Mouse (Mus musculus): ENCODE measurements around the gene Rxfp4.

The Rxfp4 gene

DNA sequence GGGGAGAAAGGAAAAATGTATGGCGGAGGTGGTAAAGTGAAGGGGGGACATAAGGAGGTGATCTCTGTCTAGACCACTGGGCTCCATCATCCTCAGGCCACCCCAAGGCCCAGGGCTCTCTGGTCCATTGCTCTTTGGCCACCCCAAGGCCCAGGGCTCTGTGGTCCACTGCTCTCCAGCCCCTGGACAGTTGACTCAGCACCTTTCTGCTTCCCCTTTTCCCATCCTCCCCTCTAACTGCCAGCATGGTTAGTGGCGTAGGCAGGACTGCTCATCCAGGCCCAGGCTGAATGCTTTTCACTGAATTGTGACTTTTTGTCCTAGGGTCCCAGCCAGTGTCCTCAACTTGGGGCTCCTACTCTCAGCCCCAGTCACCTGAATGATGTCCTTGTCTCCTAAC lies 25.4 kb downstream of the Rxfp4 start:
- no peak for DNase-seq

DNA sequence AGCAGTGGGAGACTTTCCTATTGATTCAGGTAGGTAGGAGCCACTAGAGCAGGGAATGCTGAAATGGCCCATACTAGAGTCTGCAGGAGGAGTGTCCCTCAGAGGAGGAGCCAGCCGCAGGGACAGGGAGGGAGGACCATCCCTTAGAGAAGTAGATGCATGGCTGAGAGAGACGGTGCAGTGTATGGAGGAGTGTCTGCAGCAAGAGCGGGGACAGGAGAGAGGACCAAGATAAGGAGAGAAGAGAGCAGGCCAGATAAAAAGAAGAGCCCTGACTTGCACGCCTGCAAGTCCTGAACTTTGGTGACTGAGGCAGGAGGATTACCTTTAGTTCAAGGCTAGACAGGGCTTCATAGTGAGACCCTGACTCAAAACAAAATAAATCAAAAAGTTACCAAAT lies 25.8 kb downstream of the Rxfp4 start:
- no peak for DNase-seq

DNA sequence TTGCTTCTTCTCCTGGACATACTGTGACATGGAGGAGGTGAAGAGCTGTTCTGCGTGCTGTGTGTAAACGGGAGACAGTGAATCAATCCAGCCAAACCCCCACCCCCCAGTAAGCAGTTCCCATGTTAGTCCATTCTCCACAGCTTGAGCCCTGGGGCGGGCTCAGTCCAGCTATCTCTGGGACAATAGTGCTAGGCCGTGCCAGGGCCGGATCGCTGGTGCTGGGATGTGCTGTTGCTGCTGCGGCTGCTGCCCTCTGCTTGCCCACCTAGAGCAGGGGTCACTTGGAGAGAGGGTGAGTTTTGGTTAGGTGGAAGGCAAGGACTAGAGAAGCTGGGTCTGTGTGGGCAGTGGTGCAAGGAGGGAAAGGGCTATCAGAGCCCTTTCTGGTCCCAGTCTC lies 26.6 kb downstream of the Rxfp4 start:
- DNase-seq = no peak

DNA sequence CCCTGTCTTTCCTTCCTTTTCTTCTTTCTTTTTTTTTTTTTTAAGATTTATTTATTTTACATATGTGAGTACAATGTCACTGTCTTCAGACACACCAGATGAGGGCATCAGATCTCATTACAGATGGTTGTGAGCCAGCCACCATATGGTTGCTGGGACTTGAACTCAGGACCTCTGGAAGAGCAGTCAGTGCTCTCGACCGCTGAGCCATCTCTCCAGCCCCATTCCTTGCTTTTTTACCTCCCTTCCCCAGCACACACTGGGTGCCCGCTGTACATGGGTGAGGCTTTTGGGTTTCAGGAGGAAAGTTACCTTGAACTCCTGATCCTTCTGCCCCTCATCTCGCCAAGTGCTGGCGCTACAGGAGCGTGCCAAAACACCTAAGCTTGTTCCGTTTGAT lies 27.4 kb downstream of the Rxfp4 start:
- DNase-seq = no peak

DNA sequence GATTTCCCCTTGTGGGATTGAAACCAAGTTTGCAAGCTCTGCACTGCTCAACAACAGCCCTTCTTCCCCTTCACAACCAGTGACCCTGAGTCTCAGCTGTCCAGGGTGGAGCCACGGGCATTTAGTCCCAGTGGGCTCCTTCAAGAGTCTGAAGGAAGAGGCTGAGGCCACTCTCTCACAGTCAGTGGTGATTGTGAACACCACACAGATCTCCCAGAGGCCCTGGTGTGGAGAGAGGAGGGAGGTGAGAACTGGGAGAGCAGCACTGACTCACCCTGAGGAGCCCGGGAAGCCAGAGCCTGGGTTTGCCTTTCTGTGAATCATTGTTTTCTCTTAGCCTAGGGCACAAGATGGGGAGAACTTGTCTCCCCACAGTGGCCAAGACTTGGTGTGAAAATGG lies 28.0 kb downstream of the Rxfp4 start:
- DNase-seq = no peak

DNA sequence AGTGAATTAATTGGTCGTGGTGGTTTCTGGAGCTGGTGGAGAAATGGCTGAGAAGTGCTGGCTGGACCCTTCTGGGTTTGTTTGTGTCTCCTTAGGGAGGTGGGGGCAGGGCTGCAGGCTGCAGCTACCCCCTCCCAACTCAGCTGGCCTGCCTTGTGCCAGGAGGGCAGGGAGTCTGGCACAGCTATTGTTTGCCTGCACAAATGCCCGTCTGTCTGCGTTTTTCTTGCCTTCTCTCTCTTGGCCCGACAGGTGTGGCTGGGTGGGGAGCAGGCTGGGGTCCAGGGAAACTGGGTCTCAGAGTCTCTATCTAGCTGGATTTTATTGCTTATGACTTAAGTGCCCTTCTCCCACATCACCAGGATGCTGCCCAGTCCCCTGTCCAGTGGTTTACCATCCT lies 28.6 kb downstream of the Rxfp4 start:
- no peak for DNase-seq

DNA sequence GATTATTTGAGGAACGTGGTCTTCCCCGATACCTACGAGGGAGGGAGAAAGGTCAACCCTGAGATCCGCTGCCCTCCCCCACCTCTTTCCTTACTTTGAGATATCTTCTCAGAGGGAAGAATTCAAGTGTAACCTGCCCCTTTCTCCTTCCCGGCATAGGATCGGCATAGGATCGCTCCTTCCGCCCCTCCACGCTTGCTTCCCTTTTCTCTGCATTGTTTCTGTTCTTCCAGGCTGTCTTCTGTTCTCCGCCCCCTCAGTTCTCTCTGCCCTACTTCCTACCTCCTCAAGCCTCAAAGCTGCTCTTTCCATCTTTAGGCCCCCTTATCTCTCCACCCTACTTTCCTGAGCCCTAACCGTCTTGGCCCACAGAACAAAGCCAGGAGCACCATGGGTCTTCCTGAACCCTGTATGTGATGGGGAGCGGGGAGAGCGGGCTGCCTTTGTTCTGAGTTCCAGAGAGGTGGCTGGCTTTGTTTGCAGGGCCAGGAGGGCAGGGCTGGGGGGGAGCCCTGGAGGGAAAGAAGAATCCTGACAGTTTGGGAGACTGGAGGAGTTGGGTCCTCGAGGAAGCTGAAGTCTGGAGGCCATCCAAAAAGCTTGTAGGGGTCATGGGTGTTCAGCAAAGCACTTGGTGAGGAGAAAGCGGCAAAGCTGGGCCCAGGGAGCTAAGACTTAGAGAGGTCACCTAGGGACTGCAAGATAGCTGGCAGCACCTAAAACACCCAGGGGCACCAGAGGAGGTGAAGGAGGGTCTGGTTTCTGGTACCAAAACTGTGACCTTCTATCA lies 29.4 kb downstream of the Rxfp4 start:
- peak in 1 of 2 experiments; percentile 36 for DNase-seq

DNA sequence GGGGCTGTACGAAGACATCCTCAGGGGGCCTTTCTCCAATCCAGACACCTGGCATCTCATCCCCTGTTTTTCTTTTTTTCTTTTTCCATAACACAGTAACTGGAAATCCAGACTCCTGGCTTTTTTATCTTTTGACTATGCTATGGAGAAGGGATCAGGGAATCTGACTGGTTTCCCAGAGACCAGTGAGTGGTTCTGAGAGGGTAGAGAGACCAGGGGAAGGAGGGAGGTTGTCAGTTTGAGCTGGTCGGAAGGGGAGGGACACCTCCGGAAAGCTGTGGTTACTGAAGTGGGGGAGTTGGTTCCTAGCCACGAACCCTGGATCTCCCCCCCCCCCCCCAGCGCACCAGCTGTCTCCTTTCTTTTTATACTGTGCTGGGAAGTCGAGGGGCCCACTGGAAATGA lies 30.0 kb downstream of the Rxfp4 start:
- peak in 1 of 2 experiments; percentile 54 for DNase-seq

DNA sequence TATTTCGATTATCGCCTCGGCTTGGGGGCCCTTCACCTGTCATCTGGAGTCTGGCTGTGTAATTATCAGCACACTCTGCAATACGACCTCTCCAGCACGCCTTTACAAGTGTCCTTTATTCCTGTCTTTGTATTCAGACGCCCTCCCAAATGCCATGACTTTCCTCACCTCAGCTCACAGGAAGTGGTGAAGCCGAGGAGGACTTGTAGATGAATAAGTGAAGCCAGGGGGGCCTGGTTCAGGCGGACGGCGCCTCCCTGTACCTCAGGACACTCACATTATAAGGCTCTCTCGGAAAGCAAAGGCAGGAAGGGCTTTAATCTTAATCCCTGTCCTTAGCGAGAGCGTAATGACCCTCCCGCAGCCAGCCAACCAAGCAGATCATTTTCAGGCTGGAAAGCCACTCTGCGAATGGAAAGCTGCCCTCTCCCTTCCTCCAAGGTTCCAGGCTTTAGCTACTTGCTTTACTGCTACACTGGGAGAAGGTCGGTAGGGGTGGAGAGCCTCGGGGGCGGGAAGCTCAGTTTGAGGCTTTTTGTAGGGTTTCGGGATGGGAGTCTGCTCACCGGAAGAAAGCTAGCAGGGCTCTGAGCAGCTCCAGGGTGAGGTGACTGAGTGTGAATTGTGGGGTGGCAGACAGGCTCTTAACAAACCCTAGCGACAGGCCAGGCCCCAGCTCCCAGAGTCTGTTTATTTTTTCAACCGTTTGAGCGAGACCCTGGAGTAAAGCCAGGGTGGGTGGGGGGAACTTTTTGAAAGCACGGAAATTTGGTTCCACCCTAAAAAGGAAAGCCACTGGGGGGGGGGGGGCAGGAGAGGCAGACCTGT lies 30.6 kb downstream of the Rxfp4 start:
- DNase-seq = peak; percentile 27 to 54

DNA sequence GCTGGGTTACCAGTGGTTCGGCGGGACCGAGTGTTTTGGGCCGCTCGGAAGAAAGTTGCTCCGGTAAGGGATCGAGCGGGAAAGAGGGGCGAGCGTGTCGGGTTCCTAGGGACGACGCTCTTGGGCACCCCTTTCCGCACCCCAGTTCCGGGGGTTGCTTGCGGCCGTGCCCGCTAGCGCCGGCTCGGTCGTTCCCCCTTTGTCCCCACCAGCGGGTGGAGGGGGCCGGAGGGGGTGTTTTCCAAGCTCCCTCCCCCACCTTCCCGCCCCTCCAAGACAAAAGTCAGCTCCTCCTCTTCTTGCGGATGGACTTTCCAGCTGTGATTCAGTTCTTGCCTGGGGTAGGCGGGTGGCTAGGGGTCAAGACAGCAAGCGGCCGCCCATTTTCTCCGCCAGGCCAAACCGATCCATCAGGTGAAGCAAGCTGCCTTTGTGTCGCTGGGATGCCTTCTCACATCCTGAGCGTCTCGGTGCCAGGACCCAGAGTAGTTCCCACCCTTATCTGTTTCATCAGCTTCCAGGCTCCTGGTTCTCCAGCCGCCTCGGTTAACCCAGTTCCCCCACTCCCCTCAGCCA lies 31.3 kb downstream of the Rxfp4 start:
- DNase-seq = peak; percentile 21 to 36

DNA sequence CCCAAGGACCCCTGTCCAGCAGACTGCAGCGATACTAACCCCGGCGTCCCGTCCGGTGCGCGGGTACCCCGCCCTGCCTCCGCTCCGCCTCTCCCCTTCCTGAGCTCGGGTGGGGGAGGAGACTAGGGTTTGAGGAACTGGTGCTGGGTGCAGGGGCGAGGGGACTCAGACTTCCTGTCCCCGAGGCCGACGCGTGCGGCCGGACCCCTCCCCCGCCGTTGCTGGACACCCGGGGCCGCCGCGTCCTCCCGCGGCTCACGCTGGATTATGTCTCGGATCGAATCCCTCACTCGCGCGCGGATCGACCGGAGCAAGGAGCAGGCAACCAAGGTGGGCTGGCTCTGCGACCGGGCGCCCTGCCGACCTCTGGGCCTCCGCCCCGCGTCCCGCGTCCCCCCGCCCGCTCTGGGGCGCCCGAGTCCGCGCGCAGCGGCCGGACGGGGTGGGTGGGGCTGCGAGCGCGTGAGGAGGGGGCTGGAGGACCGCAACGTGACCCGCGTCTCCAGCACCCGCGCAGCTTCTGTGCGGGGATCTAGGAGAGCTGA lies 31.9 kb downstream of the Rxfp4 start:
- DNase-seq = peak; percentile 79 to 84

DNA sequence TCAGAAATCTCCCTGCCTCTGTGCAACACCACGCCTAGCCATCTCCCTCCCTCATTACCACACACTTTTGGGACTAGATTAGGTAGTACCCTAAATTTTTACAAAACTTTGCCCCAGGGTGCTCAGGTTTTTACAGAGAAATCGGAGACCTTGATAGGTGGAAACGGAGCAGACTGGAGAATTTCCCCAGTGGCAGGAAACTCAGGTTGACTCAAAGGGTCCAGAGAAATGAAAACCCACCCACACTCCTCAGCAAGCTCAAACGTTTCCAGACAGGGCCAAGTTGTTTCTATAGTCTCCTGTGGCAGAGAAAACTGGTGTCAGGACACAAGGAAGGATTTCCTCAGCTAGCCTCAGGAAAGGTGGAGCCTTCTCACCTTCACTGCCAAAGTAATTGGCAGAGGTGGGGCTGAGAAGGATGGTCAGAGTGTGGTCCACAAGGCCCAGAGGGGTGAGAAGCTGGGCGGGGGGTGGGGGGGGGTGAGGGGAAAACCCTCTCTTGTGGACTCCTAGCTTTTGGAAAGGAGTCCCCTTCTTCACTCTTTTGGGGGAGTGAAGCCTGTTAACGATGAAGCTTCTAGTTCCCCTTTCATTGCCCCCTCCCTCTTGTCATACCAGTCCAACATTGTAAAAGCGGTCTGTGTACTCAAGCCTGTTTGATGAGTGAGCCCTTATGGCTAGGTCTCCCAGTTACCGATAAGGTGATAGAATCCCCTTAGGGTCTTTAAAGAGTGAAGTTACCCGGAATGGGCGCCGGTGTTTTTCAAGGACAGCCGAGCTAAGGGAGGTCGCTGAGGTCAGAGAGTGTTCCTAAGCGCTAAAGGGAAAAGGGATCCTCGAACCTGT lies 32.6 kb downstream of the Rxfp4 start:
- DNase-seq = no peak

DNA sequence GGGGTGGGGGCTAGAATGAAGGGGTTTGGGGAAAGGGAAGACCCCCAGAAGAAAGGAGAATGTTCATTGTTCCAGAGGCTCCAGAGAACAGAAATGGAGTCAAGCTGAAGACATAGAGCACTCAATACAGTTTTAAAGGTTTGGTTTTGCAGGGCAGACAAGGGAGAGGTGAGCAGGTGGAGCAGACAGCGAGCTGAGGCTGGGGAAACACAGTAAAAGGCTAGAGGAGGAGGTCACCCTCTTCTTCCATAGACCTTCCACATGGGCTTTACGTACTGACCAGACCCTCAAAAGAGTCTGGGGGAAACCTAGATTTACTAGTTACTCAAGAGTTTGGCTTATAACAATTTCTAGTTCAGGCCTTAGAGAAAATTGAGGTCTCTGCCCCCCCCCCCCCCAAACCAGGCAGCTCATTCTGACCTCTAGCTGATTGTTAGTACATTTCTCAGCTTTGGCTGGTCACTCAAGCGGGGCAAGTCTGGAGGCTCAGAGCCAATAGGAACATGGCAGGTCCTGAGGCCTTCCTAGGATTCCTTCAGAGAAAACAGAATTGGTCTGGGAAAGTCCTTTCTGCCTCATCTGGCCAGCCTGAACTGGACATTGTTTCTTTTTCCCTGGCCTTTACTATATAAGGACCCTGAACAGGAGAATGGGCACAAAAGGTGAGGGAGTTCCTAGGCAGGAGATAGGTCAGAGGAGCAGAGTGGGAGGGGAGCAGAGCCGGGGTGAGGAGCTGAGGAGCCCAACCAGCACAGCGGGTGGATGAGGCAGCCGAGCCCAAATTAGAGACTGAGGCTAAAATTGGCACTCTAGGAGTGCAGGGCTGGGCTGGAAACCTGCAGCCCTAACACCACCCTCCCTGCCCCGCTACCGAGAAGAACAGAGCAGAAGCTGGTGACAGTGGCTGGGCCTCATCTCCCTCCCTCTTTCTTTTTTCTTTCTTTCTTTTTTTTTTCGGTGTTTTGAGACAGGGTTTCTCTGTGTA lies 33.5 kb downstream of the Rxfp4 start:
- no peak for DNase-seq

DNA sequence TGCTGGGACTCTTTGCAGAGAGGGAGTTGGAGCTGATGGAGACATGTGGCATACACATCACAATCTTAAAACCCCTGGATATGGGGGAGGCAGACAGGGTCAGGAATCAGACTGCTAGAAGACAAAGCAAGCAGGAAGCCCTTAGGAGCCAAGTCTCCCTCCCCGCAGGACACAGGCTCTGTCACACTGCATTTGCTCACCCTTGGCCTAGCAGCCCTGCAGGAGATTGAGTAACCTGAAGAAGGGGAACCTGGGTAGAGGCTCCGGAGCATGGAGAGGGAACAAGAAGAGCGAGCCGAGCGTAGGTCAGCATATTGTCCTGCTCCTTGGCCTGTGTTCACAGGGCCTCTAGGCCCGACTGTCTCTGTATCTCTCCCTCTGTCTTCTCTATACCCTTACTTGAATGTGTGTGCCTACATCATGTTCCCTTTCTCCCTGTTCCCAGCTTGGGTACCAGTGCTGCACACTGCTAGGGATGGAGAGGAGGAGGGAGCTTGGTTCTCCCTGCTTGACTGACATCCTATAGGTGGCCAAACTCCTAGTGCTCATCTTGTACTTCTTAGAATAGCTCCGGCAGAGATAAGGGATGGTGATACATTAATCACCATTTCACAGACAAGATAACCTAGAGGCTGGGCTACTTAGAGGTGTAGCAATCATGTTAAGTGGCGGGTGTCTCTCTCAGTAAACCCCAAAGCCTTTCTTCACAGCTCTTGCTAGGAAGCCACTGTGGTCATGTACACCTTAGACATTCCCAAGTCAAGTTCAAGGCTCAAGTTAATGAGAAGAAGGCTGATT lies 34.7 kb downstream of the Rxfp4 start:
- DNase-seq = no peak

DNA sequence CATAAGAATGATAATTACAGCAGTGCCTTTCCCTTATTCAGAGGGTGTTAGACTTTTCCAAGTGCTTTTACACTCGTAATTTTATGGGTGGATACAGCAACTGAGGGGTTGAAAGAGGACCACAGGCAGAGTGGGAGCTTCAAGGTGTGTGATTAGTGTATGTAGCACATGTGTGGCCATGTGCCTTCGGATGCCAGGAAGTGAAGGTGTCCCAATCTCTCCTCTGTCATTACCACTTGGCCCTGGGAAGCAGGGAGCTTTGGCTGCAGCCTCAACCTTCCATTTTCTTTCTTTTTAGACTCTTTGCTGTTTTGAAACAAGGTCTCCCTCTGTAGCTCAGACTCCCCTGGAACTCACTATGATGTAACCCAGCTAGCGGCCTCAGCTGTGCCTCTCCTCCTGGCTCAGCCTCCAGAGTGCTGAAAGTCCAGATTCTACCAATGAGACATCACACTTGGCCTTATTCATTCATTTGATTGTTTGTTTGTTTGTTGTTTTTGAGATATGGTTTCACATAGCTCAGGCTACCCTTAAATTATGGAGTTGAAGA lies 35.9 kb downstream of the Rxfp4 start:
- no peak for DNase-seq

DNA sequence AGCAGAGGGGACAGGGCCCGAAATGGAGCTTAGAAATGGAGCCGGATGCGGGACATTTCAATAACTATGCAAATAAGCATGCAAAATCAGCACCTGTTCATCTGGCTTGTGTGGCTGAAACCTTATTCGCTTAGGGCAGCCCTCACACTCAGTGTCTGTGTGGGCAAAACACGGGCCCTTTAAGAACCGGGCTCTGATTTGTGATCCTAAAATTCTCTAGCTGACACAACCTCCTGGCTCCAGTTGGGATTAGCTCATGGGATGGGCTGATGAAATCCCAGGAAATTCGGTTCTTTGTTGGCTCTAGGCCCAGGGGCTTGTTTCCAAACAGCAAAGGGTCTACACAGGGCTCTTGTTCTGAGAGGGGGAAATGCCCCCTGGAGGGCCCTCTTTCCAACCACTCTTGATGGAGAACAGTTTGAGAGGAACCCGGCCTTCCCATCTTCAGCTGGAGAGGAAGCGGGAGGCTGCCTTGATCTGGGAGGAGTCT lies 37.0 kb downstream of the Rxfp4 start:
- no peak for DNase-seq

DNA sequence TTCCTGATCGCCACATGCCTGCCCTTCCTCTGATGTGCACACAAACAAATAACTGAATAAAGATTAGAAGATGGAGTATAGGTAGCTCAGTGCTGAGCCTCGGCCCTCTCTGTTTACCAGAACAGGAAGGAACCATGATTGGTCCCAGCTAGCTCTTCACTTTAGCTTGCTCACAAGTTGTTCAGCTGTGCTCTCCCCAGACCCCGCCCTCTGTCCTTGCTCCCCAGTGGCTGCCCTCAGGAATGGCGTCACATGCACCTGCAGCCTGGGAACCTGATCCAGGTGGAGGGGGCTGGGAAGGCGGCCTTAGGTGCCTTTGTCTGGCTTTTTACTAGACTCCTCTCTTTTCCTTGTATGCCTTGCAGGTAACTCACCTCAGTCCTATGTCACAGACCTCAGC lies 37.8 kb downstream of the Rxfp4 start:
- DNase-seq = no peak

DNA sequence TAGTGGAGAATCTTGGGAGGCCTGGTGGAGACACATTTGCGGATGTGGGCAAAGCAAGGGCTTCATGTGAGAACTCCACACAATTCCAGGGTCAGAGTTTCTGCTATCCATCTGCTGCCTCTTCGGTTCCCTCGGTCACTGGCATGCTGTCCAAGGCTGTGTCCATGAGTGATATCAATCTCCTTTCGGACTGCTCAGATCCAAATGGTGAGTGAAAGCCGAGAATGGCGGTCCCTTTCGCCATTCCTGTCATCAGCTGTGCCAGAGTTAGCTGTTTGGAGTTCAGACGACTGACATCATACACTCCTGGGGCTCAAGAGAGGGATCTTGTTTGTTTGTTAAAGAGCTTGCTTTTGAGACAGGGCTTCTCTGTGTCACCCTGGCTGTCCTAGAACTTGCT lies 38.5 kb downstream of the Rxfp4 start:
- no peak for DNase-seq

DNA sequence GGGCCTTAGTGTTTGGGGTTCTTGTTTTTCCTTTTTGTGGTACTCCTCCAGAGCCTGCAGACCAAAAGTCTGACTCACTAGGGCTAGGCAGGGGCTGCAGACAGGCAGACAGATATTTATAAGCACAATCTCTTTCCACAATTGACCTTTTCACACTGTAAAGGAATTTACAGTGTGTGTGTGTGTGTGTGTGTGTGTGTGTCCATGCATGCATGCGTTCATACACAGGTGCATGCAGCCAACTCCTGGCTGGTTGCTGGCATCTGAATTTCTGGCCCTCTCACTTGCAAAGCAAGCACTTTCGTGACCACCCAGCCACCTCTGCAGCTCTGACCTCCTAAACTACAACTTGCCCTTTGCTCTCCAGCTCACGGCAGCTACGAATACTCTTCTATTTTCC lies 43.9 kb downstream of the Rxfp4 start:
- DNase-seq = no peak

DNA sequence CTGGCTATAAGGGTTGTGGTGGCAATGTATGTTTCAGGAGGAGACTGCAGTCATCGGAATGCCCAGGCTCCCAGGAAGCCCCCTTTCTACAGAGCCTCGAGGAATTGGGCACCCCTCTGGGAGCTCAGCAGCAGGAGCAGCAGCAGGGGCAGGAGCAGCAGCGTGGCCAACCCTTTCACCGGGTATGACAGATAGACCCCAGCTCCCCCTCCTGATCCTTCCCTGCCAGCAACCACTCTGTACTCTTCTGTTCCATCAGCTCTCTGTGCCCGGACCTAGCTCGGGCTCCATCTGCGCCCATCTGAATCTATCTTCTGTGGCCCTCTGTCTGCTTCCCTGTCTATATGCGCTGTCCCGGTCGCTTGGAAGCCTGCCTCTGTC lies 45.2 kb downstream of the Rxfp4 start:
- no peak for DNase-seq
